Mouse (Mus musculus) stomach, postnatal 0 days (tissue): ENCODE measurements at regions not wholly inside any gene's neighbourhood (a gene's known extent, or its start where the extent isn't known, plus 50 kb on each side); places are given as distances from the start of the nearest gene placed in this dataset.

ENCODE experiments used
- CTCF ChIP-seq: IDR thresholded peaks from 2 replicates; pipeline ENCODE4 v1.5.1; 2016; ENCODE audit warnings: antibody characterized with exemption, low read depth, mild to moderate bottlenecking, moderate library complexity
- EP300 ChIP-seq: optimal IDR thresholded peaks from 2 replicates; pipeline ENCODE3; 2016; ENCODE audit warnings: antibody characterized with exemption

GRCm38 (mm10) chr16:63031802-63032201, 177.7 kb downstream of the Pros1 start:
- TF ChIP-seq CTCF (no peak), EP300 (no peak)
